Mouse (Mus musculus): Measurements from ENCODE around the gene Gm20388. TPM values are rescaled to one million over a fixed set of nuclear protein-coding genes. Genes with fewer than 3 reads are reported as not detected.

Gm20388 gene
- polyA plus RNA-seq, 1 experiment from 2014 or later, result 5.3 TPM

DNA sequence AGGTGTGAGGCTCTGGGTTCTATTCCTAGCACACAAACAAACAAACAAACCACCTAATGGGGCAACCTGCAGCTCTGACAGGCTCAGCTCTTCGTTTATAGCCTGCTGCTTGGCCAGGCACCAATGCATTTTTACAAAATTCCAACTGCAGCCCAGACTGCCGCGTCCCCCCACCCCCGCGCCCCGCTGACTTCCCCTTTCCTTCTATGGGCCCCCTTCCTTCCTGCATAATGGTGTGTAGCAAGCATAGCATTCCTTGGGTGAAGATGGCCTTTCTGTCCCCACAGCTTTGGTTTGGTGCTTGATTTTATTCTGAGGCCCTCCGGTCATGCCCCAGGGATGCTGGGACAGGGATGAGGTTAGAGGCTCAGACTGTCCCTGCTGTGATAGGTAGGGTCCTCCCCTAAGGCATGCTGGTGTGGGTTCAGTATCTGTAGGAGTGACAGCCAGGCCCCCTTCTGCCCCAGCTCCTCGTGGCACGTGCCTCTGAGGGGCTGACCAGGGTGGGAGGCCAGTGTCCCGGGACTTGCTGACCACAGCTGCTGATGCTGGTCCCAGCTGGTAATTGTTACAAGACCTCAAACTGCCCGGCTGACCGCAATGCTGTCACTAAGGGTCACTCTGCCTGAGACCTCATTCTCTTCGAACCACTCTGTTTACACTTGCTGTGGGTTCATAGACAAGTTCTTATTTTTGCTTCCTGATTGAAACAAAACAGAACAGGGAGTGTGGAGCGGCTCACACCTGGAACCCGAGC is 103.8 kb downstream of the Gm20388 start:
- no peak for ATAC-seq (replicated peaks; ENCODE audit: low FRiP score)
- no peak for DNase-seq (ENCODE audit: low spot score)
- H3K4me1 ChIP-seq (replicated peaks; ENCODE audit: control insufficient read depth, insufficient read depth, low read length), result peaks cover 4% of the 10 kb centered on the region; the same call in 1 of the 2 replicates
- H3K36me3 ChIP-seq (ENCODE audit: control insufficient read depth, insufficient read depth, low read length), result no peaks in the 10 kb centered on the region
- no peak overlapping the region; the same call in 1 of the 2 replicates for H3K4me2 ChIP-seq
- H3K4me3 ChIP-seq (ENCODE audit: low read depth, low read length), result no peak overlapping the region
- no peak overlapping the region for H3K27ac ChIP-seq (ENCODE audit: low read depth, low read length)
- H3K9me3 ChIP-seq (ENCODE audit: control insufficient read depth, low read length), result no peaks in the 10 kb centered on the region
- no peak overlapping the region for H3K9ac ChIP-seq (ENCODE audit: low read depth, low read length)
- 49% methylated on average over 15 of the region's 15 CpGs for WGBS
- H3K27me3 ChIP-seq (replicated peaks; ENCODE audit: control insufficient read depth, insufficient read depth, low read length), result no peaks in the 10 kb centered on the region

DNA sequence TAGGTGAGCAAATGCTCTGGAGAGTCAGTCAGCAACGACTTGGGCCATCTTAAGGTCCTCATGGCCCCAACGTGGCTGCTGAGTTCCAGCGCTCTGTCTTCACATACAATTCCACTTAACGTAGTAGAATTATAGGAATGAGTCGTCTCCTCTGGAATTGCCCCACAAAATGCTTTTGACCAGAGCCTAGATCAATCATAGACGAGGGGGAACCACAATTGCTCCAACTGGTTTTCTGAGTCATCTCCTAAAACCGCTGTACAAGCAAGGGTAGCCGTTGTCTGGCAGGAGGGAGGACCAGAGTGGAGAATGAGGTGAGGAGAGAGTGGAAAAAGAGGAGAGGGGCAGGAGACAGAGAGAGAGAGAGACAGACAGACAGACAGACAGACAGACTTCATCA is 105.3 kb downstream of the Gm20388 start:
- no peak overlapping the region for H3K27ac ChIP-seq (ENCODE audit: low read depth, low read length)
- no peak overlapping the region for H3K4me2 ChIP-seq
- no peak for DNase-seq (ENCODE audit: low spot score)
- peaks cover 4% of the 10 kb centered on the region; the same call in 1 of the 2 replicates for H3K4me1 ChIP-seq (replicated peaks; ENCODE audit: control insufficient read depth, insufficient read depth, low read length)
- H3K4me3 ChIP-seq (ENCODE audit: low read depth, low read length), result no peak overlapping the region
- H3K9me3 ChIP-seq (ENCODE audit: control insufficient read depth, low read length), result no peaks in the 10 kb centered on the region
- no peaks in the 10 kb centered on the region for H3K27me3 ChIP-seq (replicated peaks; ENCODE audit: control insufficient read depth, insufficient read depth, low read length)
- H3K36me3 ChIP-seq (ENCODE audit: control insufficient read depth, insufficient read depth, low read length), result no peaks in the 10 kb centered on the region
- 80% methylated on average over 8 of the region's 8 CpGs for WGBS
- ATAC-seq (replicated peaks; ENCODE audit: low FRiP score), result no peak
- no peak overlapping the region for H3K9ac ChIP-seq (ENCODE audit: low read depth, low read length)

DNA sequence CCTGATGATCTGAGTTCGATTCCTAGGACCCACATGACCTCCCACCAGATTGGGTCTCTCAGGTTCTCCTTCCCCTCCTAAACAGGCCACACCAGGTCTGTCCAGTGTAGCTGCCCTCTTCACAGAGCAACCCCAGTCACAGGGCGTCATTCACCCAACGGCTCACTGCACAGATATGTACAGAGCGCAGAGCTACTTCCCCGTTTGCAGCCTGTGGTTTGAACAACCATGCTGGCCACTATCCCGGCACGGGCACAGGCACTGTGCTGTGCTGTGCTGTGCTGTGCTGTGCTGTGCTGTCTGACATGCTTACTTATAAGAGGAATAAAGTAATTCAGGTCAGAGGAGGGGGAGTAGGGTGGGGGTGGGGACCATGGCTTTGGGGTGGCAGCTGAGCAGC is 105.8 kb downstream of the Gm20388 start:
- 44% methylated on average over 7 of the region's 7 CpGs for WGBS
- DNase-seq (ENCODE audit: low spot score), result no peak

DNA sequence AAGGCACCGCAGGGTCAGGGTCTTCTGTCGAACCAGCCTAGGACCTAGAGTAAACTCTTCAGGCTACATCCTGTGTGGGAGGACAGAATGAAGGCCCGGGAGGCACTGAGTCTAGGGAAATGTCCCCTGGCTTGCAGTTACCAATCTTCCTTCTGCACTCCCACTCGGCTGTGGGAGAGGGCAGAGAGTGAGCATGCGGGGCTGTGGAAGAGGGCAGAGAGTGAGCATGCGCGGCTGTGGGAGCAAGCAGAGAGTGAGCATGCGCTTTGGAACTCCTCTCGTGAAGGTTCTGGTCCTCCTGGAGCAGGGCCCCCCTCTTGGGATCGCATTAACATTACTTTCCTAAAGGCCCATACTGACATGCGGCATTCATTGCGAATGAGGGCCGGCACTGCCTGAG is 106.7 kb downstream of the Gm20388 start:
- no peak overlapping the region for H3K4me3 ChIP-seq (ENCODE audit: low read depth, low read length)
- no peaks in the 10 kb centered on the region for H3K36me3 ChIP-seq (ENCODE audit: control insufficient read depth, insufficient read depth, low read length)
- no peaks in the 10 kb centered on the region for H3K27me3 ChIP-seq (replicated peaks; ENCODE audit: control insufficient read depth, insufficient read depth, low read length)
- DNase-seq (ENCODE audit: low spot score) (no peak), ATAC-seq (replicated peaks; ENCODE audit: low FRiP score) (no peak)
- peaks cover 4% of the 10 kb centered on the region; the same call in 1 of the 2 replicates for H3K4me1 ChIP-seq (replicated peaks; ENCODE audit: control insufficient read depth, insufficient read depth, low read length)
- no peak overlapping the region for H3K9ac ChIP-seq (ENCODE audit: low read depth, low read length)
- H3K9me3 ChIP-seq (ENCODE audit: control insufficient read depth, low read length), result no peaks in the 10 kb centered on the region
- H3K27ac ChIP-seq (ENCODE audit: low read depth, low read length), result no peak overlapping the region
- WGBS, result 86% methylated on average over 13 of the region's 13 CpGs
- no peak overlapping the region for H3K4me2 ChIP-seq

More for the DNA sequence above, 105.8 kb downstream of the Gm20388 start:
- Histone ChIP-seq H3K4me1 (replicated peaks; ENCODE audit: control insufficient read depth, insufficient read depth, low read length) (peaks cover 4% of the 10 kb centered on the region; the same call in 1 of the 2 replicates), H3K27ac (ENCODE audit: low read depth, low read length) (no peak overlapping the region), H3K9ac (ENCODE audit: low read depth, low read length) (no peak overlapping the region), H3K27me3 (replicated peaks; ENCODE audit: control insufficient read depth, insufficient read depth, low read length) (no peaks in the 10 kb centered on the region), H3K4me3 (ENCODE audit: low read depth, low read length) (no peak overlapping the region), H3K36me3 (ENCODE audit: control insufficient read depth, insufficient read depth, low read length) (no peaks in the 10 kb centered on the region), H3K9me3 (ENCODE audit: control insufficient read depth, low read length) (no peaks in the 10 kb centered on the region), H3K4me2 (no peak overlapping the region)
- ATAC-seq (replicated peaks; ENCODE audit: low FRiP score), result no peak

DNA sequence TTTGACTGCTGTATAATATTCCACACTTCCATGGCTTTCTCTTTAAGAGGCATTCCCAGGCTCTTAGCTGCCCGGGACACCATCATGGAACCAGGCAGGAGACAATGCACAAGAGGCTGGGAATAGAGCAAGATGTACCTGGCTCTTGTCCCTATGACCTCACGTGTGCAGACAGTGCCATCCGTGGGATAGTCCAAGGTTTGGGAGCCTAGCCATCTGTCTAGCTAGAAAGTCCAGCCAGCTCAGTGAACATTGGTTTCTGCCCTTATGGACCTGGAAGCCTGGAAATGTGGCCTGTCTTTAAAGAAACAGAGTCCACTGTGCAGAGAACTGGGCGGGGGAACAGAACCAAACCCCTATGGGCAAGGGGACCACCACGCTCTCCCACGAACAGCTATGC is 107.1 kb downstream of the Gm20388 start:
- Histone ChIP-seq H3K4me3 (ENCODE audit: low read depth, low read length) (no peak overlapping the region), H3K4me1 (replicated peaks; ENCODE audit: control insufficient read depth, insufficient read depth, low read length) (peaks cover 4% of the 10 kb centered on the region; the same call in 1 of the 2 replicates), H3K36me3 (ENCODE audit: control insufficient read depth, insufficient read depth, low read length) (no peaks in the 10 kb centered on the region), H3K27ac (ENCODE audit: low read depth, low read length) (no peak overlapping the region), H3K9me3 (ENCODE audit: control insufficient read depth, low read length) (no peaks in the 10 kb centered on the region), H3K9ac (ENCODE audit: low read depth, low read length) (no peak overlapping the region), H3K27me3 (replicated peaks; ENCODE audit: control insufficient read depth, insufficient read depth, low read length) (no peaks in the 10 kb centered on the region), H3K4me2 (no peak overlapping the region)
- DNase-seq (ENCODE audit: low spot score) (no peak), ATAC-seq (replicated peaks; ENCODE audit: low FRiP score) (no peak)
- 89% methylated on average over 6 of the region's 6 CpGs for WGBS

DNA sequence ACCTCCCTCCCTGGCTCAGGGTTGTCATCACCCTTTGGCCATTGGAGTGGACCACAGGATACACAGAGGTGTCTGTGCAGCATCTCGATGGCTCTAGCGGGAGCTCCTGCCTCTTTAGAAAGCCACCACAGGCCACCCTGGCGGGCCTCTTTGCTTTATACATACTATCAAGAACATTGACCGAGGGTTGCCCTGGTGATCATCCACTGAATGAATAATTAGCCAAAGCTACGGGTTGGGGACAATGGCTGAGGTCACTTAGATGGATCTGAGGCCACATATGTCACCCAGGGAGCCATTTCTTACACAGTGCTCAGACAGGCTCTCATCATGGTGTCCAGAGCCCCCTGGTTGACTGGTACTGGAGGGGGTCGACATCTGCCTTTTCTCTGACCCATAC is 107.7 kb downstream of the Gm20388 start:
- Histone ChIP-seq H3K9ac (ENCODE audit: low read depth, low read length) (no peak overlapping the region), H3K4me3 (ENCODE audit: low read depth, low read length) (no peak overlapping the region), H3K9me3 (ENCODE audit: control insufficient read depth, low read length) (no peaks in the 10 kb centered on the region), H3K27me3 (replicated peaks; ENCODE audit: control insufficient read depth, insufficient read depth, low read length) (no peaks in the 10 kb centered on the region), H3K36me3 (ENCODE audit: control insufficient read depth, insufficient read depth, low read length) (no peaks in the 10 kb centered on the region), H3K4me2 (no peak overlapping the region), H3K27ac (ENCODE audit: low read depth, low read length) (no peak overlapping the region), H3K4me1 (replicated peaks; ENCODE audit: control insufficient read depth, insufficient read depth, low read length) (peaks cover 2% of the 10 kb centered on the region; the same call in 1 of the 2 replicates)
- ATAC-seq (replicated peaks; ENCODE audit: low FRiP score) (no peak), DNase-seq (ENCODE audit: low spot score) (no peak)
- WGBS, result 81% methylated on average over 6 of the region's 6 CpGs

DNA sequence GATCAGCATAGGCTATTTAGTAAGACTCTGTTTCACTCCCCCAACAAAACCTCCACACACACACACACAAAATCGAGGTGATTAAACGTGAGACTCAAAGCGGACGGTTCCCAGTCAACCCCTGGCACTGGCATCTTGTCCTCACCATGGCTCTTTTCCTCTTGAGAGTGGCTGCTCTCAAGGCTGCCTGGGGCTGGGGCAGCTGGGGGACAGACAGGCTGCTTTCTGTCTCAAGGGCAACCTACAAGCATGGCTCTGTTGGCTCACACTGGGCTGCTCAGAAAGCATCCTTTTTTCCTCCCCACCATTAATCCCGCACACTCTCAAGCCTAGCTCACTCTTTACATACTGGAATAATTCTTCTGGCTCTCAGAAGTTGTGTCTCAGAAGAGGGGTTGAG is 108.7 kb downstream of the Gm20388 start:
- Histone ChIP-seq H3K27me3 (replicated peaks; ENCODE audit: control insufficient read depth, insufficient read depth, low read length) (no peaks in the 10 kb centered on the region), H3K27ac (ENCODE audit: low read depth, low read length) (no peak overlapping the region), H3K4me1 (replicated peaks; ENCODE audit: control insufficient read depth, insufficient read depth, low read length) (peaks cover 2% of the 10 kb centered on the region; the same call in 1 of the 2 replicates), H3K9me3 (ENCODE audit: control insufficient read depth, low read length) (no peaks in the 10 kb centered on the region), H3K4me3 (ENCODE audit: low read depth, low read length) (no peak overlapping the region), H3K9ac (ENCODE audit: low read depth, low read length) (no peak overlapping the region), H3K4me2 (no peak overlapping the region), H3K36me3 (ENCODE audit: control insufficient read depth, insufficient read depth, low read length) (no peaks in the 10 kb centered on the region)
- no peak for DNase-seq (ENCODE audit: low spot score)
- no peak for ATAC-seq (replicated peaks; ENCODE audit: low FRiP score)
- 87% methylated on average over 5 of the region's 5 CpGs for WGBS

DNA sequence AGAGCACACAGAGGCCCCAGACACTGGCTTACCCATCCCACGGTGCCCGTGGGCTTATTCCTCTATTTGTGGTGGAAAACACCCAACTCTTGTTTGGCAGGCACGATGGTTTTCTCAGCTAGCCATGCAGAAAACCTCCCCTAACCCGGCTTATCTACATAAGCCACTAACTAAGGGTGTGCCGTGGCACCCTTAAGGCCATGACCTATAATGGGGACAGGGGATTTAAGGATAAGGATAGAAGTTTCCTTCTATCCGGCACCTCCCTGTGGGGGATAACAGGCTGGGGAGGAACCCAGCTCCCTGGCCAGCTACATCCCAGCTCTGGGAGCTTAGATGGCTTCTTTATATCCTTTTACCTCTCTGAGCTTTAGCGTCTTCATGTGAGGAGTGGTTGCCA is 109.7 kb downstream of the Gm20388 start:
- H3K4me2 ChIP-seq, result no peak overlapping the region
- WGBS, result 67% methylated on average over 7 of the region's 7 CpGs
- ATAC-seq (replicated peaks; ENCODE audit: low FRiP score) (no peak), DNase-seq (ENCODE audit: low spot score) (no peak)
- H3K27me3 ChIP-seq (replicated peaks; ENCODE audit: control insufficient read depth, insufficient read depth, low read length), result no peaks in the 10 kb centered on the region
- H3K36me3 ChIP-seq (ENCODE audit: control insufficient read depth, insufficient read depth, low read length), result no peaks in the 10 kb centered on the region
- no peak overlapping the region for H3K27ac ChIP-seq (ENCODE audit: low read depth, low read length)
- no peaks in the 10 kb centered on the region for H3K4me1 ChIP-seq (replicated peaks; ENCODE audit: control insufficient read depth, insufficient read depth, low read length)
- no peak overlapping the region for H3K9ac ChIP-seq (ENCODE audit: low read depth, low read length)
- H3K4me3 ChIP-seq (ENCODE audit: low read depth, low read length), result no peak overlapping the region
- H3K9me3 ChIP-seq (ENCODE audit: control insufficient read depth, low read length), result no peaks in the 10 kb centered on the region

DNA sequence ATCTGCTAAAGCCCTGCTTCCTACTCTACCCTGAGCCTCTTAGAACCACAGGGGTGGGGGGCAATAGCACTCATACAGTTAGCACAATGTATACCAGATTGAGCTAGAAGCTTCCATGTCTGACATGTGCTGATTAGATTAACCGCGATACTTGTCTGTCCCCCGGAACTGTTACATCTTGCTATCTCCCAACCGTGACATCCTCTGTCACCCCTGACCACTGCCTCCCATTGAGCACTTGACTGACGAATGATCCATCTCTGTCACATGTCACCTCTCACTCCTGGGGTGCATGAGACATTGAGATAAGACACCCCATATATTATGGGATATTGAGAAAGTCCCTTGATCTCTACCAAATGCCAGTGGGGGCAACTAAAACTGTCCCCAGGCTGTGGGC is 115.6 kb downstream of the Gm20388 start:
- no peaks in the 10 kb centered on the region for H3K27me3 ChIP-seq (replicated peaks; ENCODE audit: control insufficient read depth, insufficient read depth, low read length)
- ATAC-seq (replicated peaks; ENCODE audit: low FRiP score) (no peak), DNase-seq (ENCODE audit: low spot score) (no peak)
- H3K4me2 ChIP-seq, result no peak overlapping the region
- H3K4me3 ChIP-seq (ENCODE audit: low read depth, low read length), result no peak overlapping the region
- H3K4me1 ChIP-seq (replicated peaks; ENCODE audit: control insufficient read depth, insufficient read depth, low read length), result no peaks in the 10 kb centered on the region
- 39% methylated on average over 5 of the region's 5 CpGs for WGBS
- H3K9ac ChIP-seq (ENCODE audit: low read depth, low read length), result no peak overlapping the region
- no peaks in the 10 kb centered on the region for H3K36me3 ChIP-seq (ENCODE audit: control insufficient read depth, insufficient read depth, low read length)
- H3K27ac ChIP-seq (ENCODE audit: low read depth, low read length), result no peak overlapping the region
- H3K9me3 ChIP-seq (ENCODE audit: control insufficient read depth, low read length), result no peaks in the 10 kb centered on the region
